Mouse (Mus musculus) liver, embryonic 16.5 days (tissue): ENCODE results near the gene Dstn. TPM values are rescaled to one million over a fixed set of nuclear protein-coding genes. Genes with fewer than 3 reads are reported as not detected.

Experiments
- ATAC-seq: fragments of 200-750 bp; cut with Nextera tagmentation; 2 replicates; pipeline ENCODE4 v1.8.0; 2017; ENCODE audit warnings: low read depth, mild to moderate bottlenecking, moderate number of reproducible peaks, moderate library complexity
- H3K27ac ChIP-seq: fragments of 300-500 bp; sonication (generic); 2 replicates; pipeline ENCODE4 v1.5.1; 2014; ENCODE audit warnings: mild to moderate bottlenecking, low read length
- H3K27me3 ChIP-seq: fragments of 300-500 bp; sonication (generic); 2 replicates; pipeline ENCODE4 v1.6.1; 2014; ENCODE audit warnings: low read depth, low read length, mixed read lengths; ENCODE audit not compliant: control insufficient read depth, insufficient read depth
- H3K36me3 ChIP-seq: fragments of 300-500 bp; sonication (generic); 2 replicates; pipeline ENCODE4 v1.6.1; 2014; ENCODE audit warnings: mild to moderate bottlenecking; ENCODE audit not compliant: control insufficient read depth, insufficient read depth
- H3K4me1 ChIP-seq: fragments of 300-500 bp; sonication (generic); 2 replicates; pipeline ENCODE4 v1.6.1; 2014; ENCODE audit warnings: low read depth, low read length, mixed read lengths; ENCODE audit not compliant: control insufficient read depth
- H3K4me2 ChIP-seq: fragments of 300-500 bp; sonication (generic); 2 replicates; pipeline ENCODE4 v1.6.1; 2014; ENCODE audit warnings: low read depth, low read length, mixed read lengths
- H3K4me3 ChIP-seq: fragments of 300-500 bp; sonication (generic); 2 replicates; pipeline ENCODE4 v1.5.1; 2014; ENCODE audit warnings: low read depth, mild to moderate bottlenecking, low read length
- H3K9ac ChIP-seq: fragments of 300-500 bp; sonication (generic); 2 replicates; pipeline ENCODE4 v1.6.1; 2014; ENCODE audit warnings: low read depth, low read length
- H3K9me3 ChIP-seq: fragments of 300-500 bp; sonication (generic); replicated peaks from 2 replicates; pipeline ENCODE4 v1.6.1; 2016; ENCODE audit warnings: low read length; ENCODE audit not compliant: control insufficient read depth
- WGBS: fragments of 180-500 bp; shearing (Covaris S2); extraction: QIAGEN DNeasy Blood & Tissue Kit; methylation state at CpG from one replicate; pipeline ENCODE4 v1.1.7; 2014; ENCODE audit not compliant: insufficient replicate concordance; 5-methylcytosine and 5-hydroxymethylcytosine counted together
- polyA plus RNA-seq: library from polyadenylated mRNA; unstranded; fragments of >200 nt; fragmentation: Nextera tagmentation; extraction: Ambion mirVana; gene quantifications from 2 replicates; pipeline ENCODE4 v1.2.1, GENCODE M21; 2015

Dstn gene
- polyA plus RNA-seq, 1 experiment from 2014 or later, result 137 TPM

GRCm38 (mm10) chr2:143929607-143930311 is 14.6 kb downstream of the Dstn start:
- ATAC-seq, result no peak
- no peak overlapping the region for H3K9ac ChIP-seq

GRCm38 (mm10) chr2:143932340-143932873 is 17.3 kb downstream of the Dstn start:
- H3K27ac ChIP-seq, result no peak overlapping the region
- no peaks in the 10 kb centered on the region for H3K36me3 ChIP-seq
- ATAC-seq, result no peak
- H3K4me3 ChIP-seq, result no peak overlapping the region
- whole genome bisulfite sequencing, result 77% methylated on average over 12 of the region's 12 CpGs
- no peaks in the 10 kb centered on the region for H3K9me3 ChIP-seq
- H3K9ac ChIP-seq, result no peak overlapping the region
- no peaks in the 10 kb centered on the region for H3K27me3 ChIP-seq
- no peak overlapping the region for H3K4me2 ChIP-seq
- peaks cover 9% of the 10 kb centered on the region for H3K4me1 ChIP-seq

More at GRCm38 (mm10) chr2:143929607-143930311, 14.6 kb downstream of the Dstn start:
- H3K4me1 ChIP-seq, result peaks cover 9% of the 10 kb centered on the region
- H3K4me3 ChIP-seq, result no peak overlapping the region
- H3K4me2 ChIP-seq, result no peak overlapping the region
- no peak overlapping the region for H3K27ac ChIP-seq
- H3K9me3 ChIP-seq, result no peaks in the 10 kb centered on the region
- no peaks in the 10 kb centered on the region for H3K36me3 ChIP-seq
- 52% methylated on average over 3 of the region's 3 CpGs for WGBS
- H3K27me3 ChIP-seq, result no peaks in the 10 kb centered on the region

GRCm38 (mm10) chr2:143933516-143933915 is 18.4 kb downstream of the Dstn start:
- H3K27ac ChIP-seq, result no peak overlapping the region
- peaks cover 9% of the 10 kb centered on the region for H3K4me1 ChIP-seq
- no peaks in the 10 kb centered on the region for H3K9me3 ChIP-seq
- no peak for ATAC-seq
- H3K4me3 ChIP-seq, result no peak overlapping the region
- 0 out of 2 replicates have a peak overlapping the region, but pooled peaks have one; percentile 17 for H3K4me2 ChIP-seq
- no peak overlapping the region for H3K9ac ChIP-seq
- WGBS, result 80% methylated on average over 5 of the region's 5 CpGs
- no peaks in the 10 kb centered on the region for H3K27me3 ChIP-seq
- no peaks in the 10 kb centered on the region; the same call in 1 of the 2 replicates for H3K36me3 ChIP-seq

- no peak for ATAC-seq
- H3K4me3 ChIP-seq, result no peak overlapping the region
- peak overlapping the region; percentile 50; the same call in 1 of the 2 replicates for H3K27ac ChIP-seq
- WGBS, result 68% methylated on average over 8 of the region's 8 CpGs
- H3K4me1 ChIP-seq, result peaks cover 9% of the 10 kb centered on the region
- H3K9me3 ChIP-seq, result no peaks in the 10 kb centered on the region
- no peaks in the 10 kb centered on the region for H3K27me3 ChIP-seq
- H3K36me3 ChIP-seq, result no peaks in the 10 kb centered on the region; the same call in 1 of the 2 replicates
- no peak overlapping the region for H3K4me2 ChIP-seq
- H3K9ac ChIP-seq, result no peak overlapping the region
These were observed 19.3 kb downstream of the Dstn start for GRCm38 (mm10) chr2:143934439-143934838.

GRCm38 (mm10) chr2:143937861-143938260 is 22.7 kb downstream of the Dstn start:
- Histone ChIP-seq H3K27me3 (no peaks in the 10 kb centered on the region), H3K9me3 (no peaks in the 10 kb centered on the region), H3K4me1 (no peaks in the 10 kb centered on the region), H3K36me3 (peaks cover 6% of the 10 kb centered on the region), H3K9ac (no peak overlapping the region), H3K27ac (no peak overlapping the region), H3K4me3 (no peak overlapping the region), H3K4me2 (no peak overlapping the region)
- ATAC-seq, result no peak
- WGBS, result 70% methylated on average over 2 of the region's 2 CpGs

GRCm38 (mm10) chr2:143940406-143940805 is 25.3 kb downstream of the Dstn start:
- Histone ChIP-seq H3K4me3 (no peak overlapping the region), H3K9me3 (no peaks in the 10 kb centered on the region), H3K4me1 (no peaks in the 10 kb centered on the region), H3K27ac (no peak overlapping the region), H3K4me2 (no peak overlapping the region), H3K27me3 (no peaks in the 10 kb centered on the region), H3K9ac (no peak overlapping the region), H3K36me3 (peaks cover 18% of the 10 kb centered on the region)
- peak; percentile 85 for ATAC-seq
- WGBS, result 84% methylated on average over 5 of the region's 5 CpGs

- Histone ChIP-seq H3K4me1 (no peaks in the 10 kb centered on the region), H3K4me3 (no peak overlapping the region), H3K4me2 (no peak overlapping the region), H3K36me3 (peaks cover 37% of the 10 kb centered on the region), H3K27ac (no peak overlapping the region), H3K9ac (no peak overlapping the region), H3K27me3 (no peaks in the 10 kb centered on the region), H3K9me3 (no peaks in the 10 kb centered on the region)
- ATAC-seq, result no peak
- 84% methylated on average over 3 of the region's 3 CpGs for WGBS
These were observed 29.7 kb downstream of the Dstn start for GRCm38 (mm10) chr2:143944796-143945195.

- WGBS, result 71% methylated on average over 7 of the region's 7 CpGs
- Histone ChIP-seq H3K9me3 (no peaks in the 10 kb centered on the region), H3K4me1 (no peaks in the 10 kb centered on the region), H3K27ac (no peak overlapping the region), H3K27me3 (no peaks in the 10 kb centered on the region), H3K4me3 (no peak overlapping the region), H3K9ac (no peak overlapping the region), H3K4me2 (no peak overlapping the region), H3K36me3 (peaks cover 37% of the 10 kb centered on the region)
- ATAC-seq, result peak; percentile 12; the same call in 1 of the 2 replicates
These were observed 30.5 kb downstream of the Dstn start for GRCm38 (mm10) chr2:143945466-143946075.

GRCm38 (mm10) chr2:143946399-143946798 is 31.3 kb downstream of the Dstn start:
- Histone ChIP-seq H3K27ac (no peak overlapping the region), H3K9me3 (no peaks in the 10 kb centered on the region), H3K4me2 (no peak overlapping the region), H3K4me3 (no peak overlapping the region), H3K4me1 (no peaks in the 10 kb centered on the region; the same call in 1 of the 2 replicates), H3K27me3 (no peaks in the 10 kb centered on the region), H3K9ac (no peak overlapping the region), H3K36me3 (peaks cover 45% of the 10 kb centered on the region)
- 80% methylated on average over 2 of the region's 2 CpGs for WGBS
- no peak for ATAC-seq
